Mouse (Mus musculus): ENCODE results near the gene Dst.

DNA sequence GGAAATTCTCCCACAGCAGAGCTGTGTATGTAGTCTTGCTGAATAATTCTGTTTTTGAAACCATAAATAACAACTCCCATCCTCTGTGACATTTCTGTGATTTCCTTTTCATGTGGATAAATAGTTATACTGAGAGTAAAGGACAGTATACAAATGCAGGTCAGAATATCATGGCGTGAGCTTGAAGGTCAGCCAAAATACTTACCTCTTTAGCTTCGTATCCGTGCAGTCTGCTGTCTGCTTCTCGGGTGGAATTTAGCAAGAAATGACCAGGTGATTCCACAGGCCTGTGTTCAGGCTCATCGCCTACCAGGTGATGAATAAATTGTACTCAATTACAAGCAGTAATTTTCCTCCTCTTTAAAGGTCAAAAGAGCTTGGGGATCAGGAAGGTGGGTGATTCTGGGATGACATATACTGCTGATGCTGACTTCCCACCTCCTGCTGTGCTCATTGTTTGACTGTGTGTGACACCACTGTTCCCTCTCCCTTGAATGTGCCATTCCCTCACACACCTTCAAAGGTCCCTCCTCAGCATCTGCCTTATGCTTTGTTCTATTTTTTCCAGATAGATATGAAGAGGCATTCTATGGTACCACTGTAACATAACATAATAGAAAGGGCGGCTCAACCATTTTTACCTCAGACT is 163.1 kb downstream of the Dst start:
- TF ChIP-seq POLR2A (IDR thresholded peaks at IDR 0.05; ENCODE audit: borderline replicate concordance, control insufficient read depth, low read depth, low read length) (no peak), CTCF (IDR thresholded peaks at IDR 0.05; ENCODE audit: control insufficient read depth, insufficient read depth, low read length) (no peak)
